Mouse (Mus musculus): ENCODE measurements at regions not wholly inside any gene's neighbourhood (a gene's known extent, or its start where the extent isn't known, plus 50 kb on each side); places are given as distances from the start of the nearest gene placed in this dataset.
A peak's percentile ranks its signal among the peaks of the same experiment; 100 is the strongest.

DNA sequence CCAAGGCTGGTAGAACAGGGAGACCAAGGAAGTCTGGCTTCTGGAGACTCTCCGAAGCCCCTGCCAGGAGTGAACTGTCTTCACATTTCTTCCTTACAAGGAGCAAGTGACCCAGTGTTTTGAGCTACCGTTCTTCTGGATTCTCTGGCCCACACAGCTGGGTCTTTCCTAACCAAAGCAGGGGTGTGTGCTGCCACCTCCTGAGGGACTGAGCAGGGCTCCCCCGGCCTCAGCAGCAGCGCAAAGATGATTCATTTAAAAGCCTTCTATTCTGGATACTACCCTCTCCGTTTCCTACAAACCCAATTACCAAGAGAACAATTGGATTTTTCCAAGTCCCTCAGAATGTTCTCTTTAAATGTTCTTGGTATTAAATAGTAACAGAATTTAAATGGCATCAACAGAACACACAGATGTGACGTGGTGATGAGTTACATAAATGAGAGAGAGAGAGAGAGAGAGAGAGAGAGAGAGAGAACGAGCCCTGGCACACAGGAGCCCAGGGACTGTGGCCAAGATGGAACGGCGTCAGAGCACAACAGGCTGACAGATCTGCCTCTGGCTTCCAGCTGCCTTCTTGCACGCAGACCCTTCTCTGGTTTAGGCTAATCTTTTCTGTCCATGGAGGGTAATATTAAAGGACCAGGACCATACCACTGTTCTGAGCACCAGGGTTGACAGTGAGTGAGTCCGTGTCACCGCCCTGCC, 191.6 kb downstream of the Agtpbp1 start:
- no peak for DNase-seq (ENCODE audit: low spot score in 2 of 2)

DNA sequence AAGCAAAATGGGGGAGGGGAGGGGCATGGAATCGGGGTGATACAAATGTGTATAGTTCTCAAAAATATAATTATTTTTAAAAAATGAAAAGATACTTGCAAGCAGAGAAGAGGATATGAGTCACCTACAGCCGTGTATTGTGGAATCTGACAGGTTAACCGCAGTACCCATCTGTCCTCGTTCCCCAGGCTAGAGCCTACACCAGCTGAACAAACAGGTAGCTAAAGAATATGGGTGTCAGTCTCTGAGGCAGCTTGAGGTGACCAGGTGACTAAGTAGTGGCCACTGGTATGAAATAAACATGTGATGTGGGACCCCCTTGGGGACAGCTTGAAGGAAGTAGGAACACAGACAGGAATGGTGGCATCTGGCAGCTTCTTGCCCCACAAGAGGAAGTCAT, 192.2 kb downstream of the Agtpbp1 start:
- DNase-seq (ENCODE audit: low spot score in 2 of 2) = no peak

DNA sequence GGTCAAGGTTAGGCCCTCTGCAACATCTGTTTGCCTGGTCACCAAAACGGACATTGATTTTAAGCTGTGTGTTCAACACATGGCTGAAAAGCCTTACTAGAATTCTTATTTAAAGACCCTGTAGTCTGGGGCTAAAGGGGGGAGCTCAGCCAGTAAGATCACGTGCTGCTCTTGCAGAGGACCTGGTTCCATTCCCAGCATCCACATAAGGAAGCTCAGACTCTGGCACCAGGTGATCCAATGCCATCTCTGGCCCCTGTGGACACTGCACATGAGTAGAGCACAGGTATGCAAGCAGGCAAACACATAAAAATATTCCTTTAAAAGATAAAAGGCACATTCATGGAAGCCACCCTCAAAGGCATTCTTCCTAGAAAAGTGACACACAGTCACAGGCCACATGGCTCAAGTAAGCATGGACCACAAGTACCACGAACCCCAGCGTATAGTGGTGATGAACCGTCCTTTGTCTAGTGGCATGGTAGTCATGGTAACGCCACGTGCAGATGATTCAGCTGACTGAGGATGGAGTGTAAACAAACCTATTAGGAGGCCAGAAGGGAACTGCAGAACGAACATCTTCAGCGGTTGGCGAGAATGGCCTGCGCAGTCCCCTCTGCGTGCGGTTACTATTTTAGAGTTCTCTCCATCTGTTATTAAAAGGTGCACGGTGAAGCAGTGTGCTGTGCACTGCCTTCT, 197.3 kb downstream of the Agtpbp1 start:
- no peak for DNase-seq (ENCODE audit: low spot score in 2 of 2)

DNA sequence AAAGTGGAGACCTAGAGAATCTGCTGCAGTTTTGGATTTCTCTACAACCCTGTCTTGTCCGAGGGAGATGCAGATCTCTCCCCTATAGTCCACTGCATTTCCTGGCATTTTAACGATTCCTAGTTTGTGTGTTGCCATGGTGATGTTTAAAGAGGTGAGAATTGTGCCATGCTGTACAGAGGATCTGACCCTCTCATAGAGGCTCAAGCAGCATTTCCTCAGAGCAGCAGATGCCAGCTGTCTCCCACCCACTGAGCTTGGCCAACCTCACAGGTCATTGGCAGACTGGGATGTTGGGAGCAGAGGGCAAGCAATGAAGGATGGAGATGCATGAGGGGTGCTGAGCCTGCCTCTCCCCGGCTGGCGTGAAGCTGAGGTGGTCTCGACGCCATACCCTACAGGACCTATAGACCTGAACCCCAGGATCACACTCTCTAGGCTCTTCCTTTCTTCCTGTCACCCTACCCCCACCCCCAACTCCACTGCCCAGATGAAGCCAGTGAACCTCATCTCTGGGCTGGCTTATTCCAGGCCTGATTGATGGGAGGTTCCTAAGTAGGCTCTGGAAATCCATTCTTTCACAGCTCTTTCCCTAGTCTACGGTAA, 198.0 kb downstream of the Agtpbp1 start:
- no peak for DNase-seq (ENCODE audit: low spot score in 2 of 2)

DNA sequence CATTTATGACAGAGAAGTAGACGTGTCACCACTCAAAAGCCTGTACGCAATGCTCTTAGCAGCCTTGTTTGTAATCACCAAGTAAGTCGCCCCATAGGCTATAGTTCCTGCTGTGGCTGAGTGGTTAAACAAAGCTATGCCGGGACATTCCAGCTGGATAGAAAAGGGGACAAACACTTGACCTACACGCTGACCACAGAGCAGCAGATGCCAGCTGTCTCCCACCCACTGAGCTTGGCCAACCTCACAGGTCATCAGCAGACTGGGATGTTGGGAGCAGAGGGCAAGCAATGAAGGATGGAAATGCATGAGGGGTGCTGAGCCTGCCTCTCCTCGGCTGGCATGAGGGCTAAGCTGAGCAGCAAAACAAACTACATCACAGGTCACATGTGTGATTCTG, 199.2 kb downstream of the Agtpbp1 start:
- no peak for DNase-seq (ENCODE audit: low spot score in 2 of 2)

DNA sequence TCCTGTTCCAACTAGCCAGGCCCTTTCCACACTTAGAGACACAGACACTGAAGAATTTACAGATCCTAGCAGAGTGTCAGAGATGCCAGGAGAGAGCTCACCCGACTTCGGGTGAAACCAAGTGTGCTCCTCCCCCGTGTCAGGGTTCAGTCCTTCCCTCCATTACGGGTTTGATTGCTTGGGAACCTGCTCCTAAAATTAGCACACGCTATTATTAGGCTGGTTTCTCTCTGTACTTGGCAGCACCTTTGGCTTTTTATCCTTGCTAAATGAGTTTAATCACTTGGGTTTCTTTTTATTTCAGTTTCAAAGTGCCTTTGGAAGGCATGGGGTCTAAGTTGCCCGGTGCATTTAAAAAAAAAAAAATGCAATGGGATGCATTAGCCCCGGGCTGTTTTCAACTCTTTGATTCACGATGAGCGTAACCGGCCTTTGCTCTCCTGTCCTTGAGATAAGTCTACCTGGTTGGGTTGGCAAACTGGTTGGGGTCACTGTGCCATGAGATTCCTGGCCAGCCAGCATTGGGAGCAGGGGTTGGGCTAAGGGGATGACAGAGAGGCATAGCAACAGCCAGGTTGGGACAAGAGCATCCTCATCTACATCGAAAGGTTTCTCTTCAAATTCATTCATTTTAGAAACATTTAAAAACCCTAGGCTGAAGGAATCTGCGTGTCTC, 214.7 kb downstream of the Agtpbp1 start:
- no peak for DNase-seq (ENCODE audit: low spot score in 2 of 2)

DNA sequence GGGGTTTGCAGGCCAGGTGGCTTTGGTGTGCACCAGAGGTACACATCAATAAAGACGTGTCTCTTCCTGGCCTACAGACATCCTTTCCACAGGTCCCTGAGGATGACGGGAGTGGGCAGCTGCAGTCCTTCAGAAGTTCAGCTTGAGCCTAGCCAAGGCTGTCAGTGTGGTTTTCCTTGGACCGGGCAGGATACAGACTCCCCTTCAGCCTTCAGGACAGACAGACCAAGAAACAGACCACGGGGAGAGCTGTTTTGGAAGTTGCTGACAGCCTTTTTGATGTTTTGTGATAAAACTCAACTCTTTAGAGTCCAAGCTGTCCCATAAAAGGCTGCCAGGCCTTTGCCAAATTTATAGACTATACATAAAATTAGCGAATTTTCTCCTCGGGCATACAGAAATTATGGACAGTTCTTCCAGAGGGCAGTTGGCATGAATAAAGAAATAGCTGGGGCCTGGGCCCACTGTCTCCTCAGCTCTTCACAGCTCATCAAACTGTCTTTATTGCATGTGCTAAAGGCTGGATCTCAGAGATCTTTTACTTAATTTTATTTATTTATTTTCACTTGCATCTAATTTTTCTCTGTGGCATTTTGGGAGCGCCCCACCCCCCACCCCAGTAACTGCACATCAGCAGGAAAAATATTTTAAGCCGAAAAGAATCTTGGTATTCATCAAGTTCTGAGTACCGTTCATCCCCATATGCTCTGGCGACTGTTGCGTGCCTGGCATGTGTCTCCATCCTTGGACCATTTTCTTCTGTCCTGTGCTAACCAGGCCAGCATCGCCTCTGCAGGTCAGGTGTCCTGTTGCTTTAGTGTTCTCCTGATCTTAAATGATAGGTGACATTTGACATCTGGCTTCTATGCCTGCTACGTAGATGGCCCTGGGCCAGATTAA, 216.2 kb downstream of the Agtpbp1 start:
- DNase-seq (ENCODE audit: low spot score in 2 of 2) = no peak

DNA sequence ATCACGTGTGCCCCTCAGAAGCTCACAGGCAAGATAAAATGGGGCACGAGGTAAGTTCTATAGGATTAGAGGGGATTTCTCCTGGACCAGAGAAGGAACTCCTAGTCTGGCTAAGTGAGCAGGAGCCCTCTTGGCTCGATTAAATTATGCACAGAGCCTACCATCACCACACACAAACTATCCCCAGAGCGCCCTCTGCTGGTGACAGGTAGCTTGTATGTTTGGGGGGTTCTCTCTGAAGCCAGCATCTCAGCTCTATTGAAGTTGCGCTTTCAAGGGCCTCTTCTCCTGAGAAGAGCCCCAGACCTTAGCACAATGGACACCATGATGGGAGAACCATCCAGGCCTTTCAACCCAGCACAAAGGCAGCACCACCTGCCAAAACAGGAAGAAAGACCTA, 219.6 kb downstream of the Agtpbp1 start:
- peak in 1 of 2 experiments; percentile 55 for DNase-seq (ENCODE audit: low spot score in 2 of 2)

DNA sequence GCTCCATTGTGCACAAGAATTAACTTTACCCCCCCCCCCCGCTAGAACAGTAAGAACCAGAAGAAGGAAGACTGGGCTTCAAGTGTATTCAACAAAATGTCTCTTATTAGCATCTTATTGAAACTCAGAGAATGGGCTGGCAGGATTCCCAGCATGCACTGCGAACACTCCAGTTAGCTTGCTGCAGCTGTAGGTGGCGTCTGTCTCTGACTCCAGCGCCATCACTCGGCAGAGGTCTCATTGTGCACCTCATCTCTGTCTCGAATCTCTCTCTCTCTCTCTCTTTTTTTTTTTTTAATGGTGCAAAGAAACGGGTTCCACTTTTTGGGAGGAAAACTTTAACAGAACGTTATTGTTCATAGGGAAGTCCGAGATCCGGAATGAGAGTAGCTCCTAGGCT, 221.6 kb downstream of the Agtpbp1 start:
- DNase-seq (ENCODE audit: low spot score in 2 of 2) = no peak

DNA sequence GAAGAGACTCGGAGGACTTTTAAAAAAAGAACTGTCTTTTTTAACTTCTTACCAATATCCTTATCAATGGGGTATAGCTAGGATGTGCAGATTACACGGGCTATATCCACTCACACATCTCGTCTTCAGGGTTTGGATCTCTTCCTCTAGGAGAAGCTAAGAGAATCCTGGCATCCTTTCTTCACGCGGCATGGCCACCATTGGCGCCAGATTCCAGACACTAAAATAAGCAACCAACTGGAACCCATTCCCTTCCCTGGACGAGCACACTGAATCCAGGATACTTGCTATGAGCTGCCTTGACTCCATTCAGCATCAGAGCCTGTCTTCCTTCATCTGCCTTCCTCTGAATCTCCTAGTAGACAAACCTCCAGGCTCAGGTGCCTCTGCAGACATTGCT, 223.7 kb downstream of the Agtpbp1 start:
- DNase-seq (ENCODE audit: low spot score in 2 of 2) = no peak

DNA sequence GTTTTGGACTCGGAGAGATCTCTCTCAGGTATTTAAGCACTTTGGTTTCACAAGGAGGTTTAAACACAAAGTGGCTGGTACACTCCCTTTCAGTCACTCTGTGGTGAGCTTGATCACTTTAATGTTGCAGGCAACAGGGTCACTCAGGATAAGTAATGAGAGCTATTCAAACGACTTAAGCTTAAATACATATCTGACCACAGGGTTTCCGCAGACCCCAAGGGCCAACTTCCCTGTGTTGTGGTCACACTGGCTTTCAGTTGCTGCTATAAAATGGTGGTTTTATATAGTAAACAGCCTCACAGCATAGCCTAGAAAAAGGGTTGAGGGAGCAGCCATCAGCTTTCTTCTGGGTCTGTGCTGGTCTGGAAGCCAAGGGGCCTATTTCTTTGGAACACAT, 225.0 kb downstream of the Agtpbp1 start:
- DNase-seq (ENCODE audit: low spot score in 2 of 2) = no peak

DNA sequence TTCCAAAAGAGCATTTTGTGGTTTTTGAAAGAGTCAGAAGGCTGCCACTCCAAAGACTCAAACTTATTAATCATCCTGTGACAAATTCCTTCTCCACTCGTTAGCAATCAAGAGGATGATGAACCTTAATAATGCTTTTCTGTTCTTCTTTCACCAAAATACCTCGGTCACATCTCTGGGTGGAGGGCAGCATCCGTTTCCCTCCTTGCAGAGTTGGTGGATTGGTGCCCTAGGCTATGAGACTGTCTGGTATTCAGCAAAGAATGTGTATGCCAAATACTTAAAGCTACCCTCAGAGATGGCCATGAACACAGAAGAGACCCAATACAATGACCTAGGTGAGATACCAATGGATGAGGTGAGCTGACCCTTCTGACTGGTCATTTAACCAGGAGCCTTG, 226.6 kb downstream of the Agtpbp1 start:
- no peak for DNase-seq (ENCODE audit: low spot score in 2 of 2)

DNA sequence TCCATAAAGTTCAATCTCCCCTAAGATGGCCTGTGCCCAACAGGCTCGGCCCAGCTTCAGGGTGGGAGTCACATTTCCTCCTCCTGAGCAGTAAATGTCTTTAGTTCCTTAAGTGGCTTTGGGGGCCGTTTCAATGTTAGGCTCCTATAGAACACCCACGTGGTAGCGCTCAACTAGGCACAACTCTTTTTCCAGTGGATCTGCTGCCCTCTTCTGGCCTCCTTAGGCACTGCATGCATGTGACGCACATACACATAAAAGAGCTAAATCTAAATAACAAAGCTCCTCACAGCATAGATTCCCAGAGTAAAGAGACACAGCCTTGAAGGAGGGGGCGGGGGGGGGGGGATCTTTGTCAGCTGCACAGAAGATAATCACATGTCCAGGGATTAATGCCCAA, 233.6 kb downstream of the Agtpbp1 start:
- DNase-seq (ENCODE audit: low spot score in 2 of 2) = no peak

DNA sequence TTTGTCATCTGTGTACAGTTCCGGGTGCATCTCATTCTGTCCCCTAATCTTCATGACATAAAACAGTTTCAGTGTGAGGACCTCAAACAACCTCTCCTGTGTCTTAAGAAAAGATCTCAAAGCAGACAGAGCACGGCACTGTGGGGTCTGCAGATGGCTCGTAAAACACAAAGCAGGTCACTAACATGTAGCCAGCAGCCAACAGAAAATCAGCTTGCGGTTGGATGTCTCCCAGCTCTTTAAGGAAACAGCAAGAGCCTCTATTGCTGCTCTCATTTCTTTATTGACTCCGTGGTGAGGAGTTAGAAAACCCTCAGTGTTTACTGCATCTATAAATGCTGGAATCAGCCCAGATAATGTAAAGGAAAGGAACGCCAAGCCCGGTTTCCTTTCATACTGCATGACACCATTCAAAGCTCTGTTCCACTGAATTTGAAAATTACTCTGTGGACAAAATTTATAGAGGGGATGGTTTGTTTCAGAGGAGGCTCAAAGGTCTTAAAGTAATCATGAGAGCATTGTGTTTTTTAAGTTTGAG, 234.3 kb downstream of the Agtpbp1 start:
- DNase-seq (ENCODE audit: low spot score in 2 of 2) = no peak

DNA sequence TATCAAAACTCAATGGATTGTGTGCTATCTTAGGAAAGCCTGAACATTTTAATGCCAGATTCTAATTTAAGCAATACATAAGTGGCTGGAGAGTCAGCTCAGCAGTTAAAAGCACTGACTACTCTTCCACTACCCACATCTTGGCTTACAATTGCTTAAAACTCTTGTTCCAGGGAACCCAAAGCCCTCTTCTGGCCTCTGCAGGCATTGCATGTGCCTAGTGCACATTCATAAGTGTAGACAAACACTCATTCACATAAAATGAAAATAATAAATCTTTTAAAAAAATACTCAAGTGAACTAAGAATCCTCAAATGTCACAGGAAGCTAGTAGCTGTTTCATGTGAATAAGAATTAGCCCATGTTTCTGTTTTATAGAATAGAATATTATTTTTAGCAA, 236.5 kb downstream of the Agtpbp1 start:
- no peak for DNase-seq (ENCODE audit: low spot score in 2 of 2)

DNA sequence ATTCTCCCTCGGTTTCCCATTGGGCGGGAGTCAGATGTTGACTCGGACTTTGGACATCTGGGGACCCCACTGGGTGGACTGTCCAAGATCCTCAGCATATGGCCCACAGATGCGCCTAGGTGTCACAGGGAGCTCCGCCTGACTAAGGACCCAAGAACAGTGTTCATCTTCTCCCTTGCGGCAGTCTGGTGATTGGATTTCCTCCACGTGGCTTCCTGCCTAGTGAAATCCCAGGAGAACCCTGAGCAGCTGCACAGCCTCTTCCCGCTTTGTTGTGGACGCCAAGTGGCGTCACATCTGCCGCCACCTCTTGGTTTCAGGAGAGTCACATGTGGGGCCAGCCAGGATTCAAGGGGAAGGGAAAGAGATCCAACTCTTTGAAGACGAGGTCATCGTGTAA, 243.2 kb downstream of the Agtpbp1 start:
- DNase-seq (ENCODE audit: low spot score in 2 of 2) = no peak

DNA sequence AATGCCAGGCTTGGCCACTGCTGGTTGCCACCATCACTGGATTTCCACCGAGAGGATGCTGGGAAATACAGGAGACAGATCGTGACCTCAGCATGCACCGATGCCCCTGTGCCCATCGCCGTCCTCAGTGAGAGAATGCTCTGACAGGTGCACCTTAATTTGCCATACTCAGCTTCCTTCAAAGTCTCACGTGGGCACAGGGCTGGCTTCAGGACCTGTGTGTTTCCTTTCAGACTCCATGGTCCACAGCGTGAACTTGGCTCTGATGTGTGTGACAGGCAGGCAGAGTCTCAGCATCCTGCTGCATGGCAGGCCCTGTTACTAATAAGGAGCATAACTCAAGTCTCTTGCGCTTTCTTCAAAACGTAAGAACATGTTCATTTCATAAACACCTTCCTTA, 246.6 kb downstream of the Agtpbp1 start:
- no peak for DNase-seq (ENCODE audit: low spot score in 2 of 2)

DNA sequence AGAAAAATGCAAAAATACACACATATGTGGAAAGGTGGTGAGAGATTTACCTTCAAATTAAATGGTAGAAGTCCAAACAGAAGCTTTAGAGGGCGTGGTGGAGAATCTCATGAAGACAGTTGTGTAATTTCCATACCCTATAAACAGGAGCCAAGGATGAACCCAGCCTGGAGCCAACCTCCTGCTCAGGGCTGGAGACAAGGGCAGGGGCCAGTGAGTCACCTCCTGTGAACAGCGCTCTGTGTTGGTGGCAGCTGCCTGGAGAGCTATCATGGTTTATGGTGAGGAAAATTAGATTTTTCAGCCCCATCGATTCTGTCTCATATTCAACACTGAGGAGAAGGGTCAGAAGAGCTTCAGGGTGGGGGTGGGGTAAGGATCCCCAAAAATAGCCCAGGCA, 261.1 kb downstream of the Agtpbp1 start:
- no peak for DNase-seq (ENCODE audit: low spot score in 2 of 2)

DNA sequence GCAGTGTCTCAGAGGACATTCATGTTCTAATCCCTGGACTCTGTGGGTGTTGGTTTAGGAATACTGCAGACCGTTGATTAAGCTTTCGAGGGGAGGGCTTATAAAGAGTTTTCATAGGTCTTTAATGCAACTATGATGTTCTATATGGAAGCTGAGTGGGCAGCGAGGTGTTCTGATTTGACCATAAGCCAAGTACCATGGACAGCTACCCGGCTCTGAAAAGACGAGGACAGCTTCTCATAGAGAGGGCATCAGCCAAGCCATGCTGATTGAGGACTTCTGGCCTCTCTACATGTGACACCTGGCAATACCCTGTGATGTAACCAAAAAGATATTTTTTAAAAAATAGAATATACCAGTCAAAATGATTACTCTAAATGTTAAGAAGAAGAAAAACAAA, 261.6 kb downstream of the Agtpbp1 start:
- DNase-seq (ENCODE audit: low spot score in 2 of 2) = no peak

DNA sequence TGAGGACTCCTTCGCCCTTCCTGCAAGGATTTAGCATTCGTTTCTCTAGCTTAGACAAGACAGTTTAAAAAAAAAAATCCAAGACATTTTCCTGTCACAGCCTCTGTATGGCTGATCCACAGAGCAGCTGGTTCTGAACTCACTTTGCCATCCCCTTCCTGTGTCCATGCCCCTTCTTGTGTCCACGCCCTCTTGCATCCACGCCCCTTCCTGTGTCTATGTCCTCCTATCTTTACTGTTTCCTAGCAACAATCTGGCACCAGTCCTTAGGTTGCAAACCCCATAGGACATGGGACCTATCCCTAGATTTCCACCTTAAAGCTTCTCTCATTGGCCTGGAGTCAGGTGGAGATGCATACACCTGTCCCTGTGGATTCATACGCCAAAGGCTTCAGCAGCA, 264.8 kb downstream of the Agtpbp1 start:
- DNase-seq (ENCODE audit: low spot score in 2 of 2) = no peak

DNA sequence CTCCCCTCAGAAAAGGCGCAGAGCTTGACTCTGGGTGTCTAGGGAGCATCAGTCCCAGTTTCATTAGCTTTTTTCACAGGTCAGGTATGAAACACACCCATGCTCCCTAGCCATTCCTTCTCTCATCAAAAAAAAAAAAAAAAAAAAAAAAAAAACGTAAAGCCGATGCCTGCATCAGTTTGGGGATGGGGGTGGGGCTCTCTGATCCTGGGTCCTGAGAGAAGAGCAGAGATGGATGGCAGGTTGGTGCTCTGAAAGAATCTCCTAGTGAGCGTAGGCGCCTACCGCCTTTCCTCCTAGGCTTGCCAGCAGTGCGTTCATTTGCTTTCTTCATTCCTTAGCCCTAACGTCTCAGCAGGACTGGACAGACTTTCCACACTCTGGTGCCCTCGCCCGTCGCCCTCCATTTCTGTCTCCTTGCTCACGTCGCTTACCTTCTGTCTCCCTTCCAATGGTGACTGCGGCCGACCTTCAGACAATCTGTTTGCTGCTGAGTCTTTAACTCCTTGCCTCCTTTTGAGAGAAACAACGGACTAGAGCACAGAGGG, 267.5 kb downstream of the Agtpbp1 start:
- DNase-seq (ENCODE audit: low spot score in 2 of 2) = no peak

Measured in thymus, postnatal 10 days (tissue).